Mouse (Mus musculus) kidney, adult 11 months (tissue): Measurements from ENCODE around the gene Auts2.

ENCODE experiments used
- DNase-seq: peaks from one replicate; pipeline ENCODE4 v3.0.0; 2022

The Auts2 gene

GRCm38 (mm10) chr5:132235460-132235859 is 307.7 kb downstream of the Auts2 start:
- DNase-seq: no peak

GRCm38 (mm10) chr5:132234471-132234870 is 308.7 kb downstream of the Auts2 start:
- DNase-seq: no peak

GRCm38 (mm10) chr5:132231280-132232047 is 311.7 kb downstream of the Auts2 start:
- peak; percentile 11 for DNase-seq

GRCm38 (mm10) chr5:132229644-132230357 is 313.3 kb downstream of the Auts2 start:
- peak; percentile 63 for DNase-seq

- DNase-seq: no peak
Measured at GRCm38 (mm10) chr5:132229023-132229422, 314.1 kb downstream of the Auts2 start.

GRCm38 (mm10) chr5:132220376-132220930 is 322.7 kb downstream of the Auts2 start:
- no peak for DNase-seq

GRCm38 (mm10) chr5:132216143-132216542 is 327.0 kb downstream of the Auts2 start:
- no peak for DNase-seq

- DNase-seq: no peak
Measured at GRCm38 (mm10) chr5:132212446-132212845, 330.7 kb downstream of the Auts2 start.

- no peak for DNase-seq
Measured at GRCm38 (mm10) chr5:132209694-132210093, 333.4 kb downstream of the Auts2 start.

- DNase-seq: no peak
Measured at GRCm38 (mm10) chr5:132206220-132206619, 336.9 kb downstream of the Auts2 start.

GRCm38 (mm10) chr5:132203846-132204245 is 339.3 kb downstream of the Auts2 start:
- no peak for DNase-seq

GRCm38 (mm10) chr5:132201077-132201645 is 342.0 kb downstream of the Auts2 start:
- DNase-seq: no peak

- no peak for DNase-seq
Measured at GRCm38 (mm10) chr5:132200595-132200994, 342.5 kb downstream of the Auts2 start.

- DNase-seq: peak; percentile 78
Measured at GRCm38 (mm10) chr5:132195048-132195533, 348.1 kb downstream of the Auts2 start.

GRCm38 (mm10) chr5:132190190-132190589 is 353.0 kb downstream of the Auts2 start:
- DNase-seq: no peak

- no peak for DNase-seq
Measured at GRCm38 (mm10) chr5:132186659-132187058, 356.5 kb downstream of the Auts2 start.

- DNase-seq: no peak
Measured at GRCm38 (mm10) chr5:132186221-132186620, 356.9 kb downstream of the Auts2 start.

- DNase-seq: peak; percentile 71
Measured at GRCm38 (mm10) chr5:132184395-132185095, 358.6 kb downstream of the Auts2 start.

- no peak for DNase-seq
Measured at GRCm38 (mm10) chr5:132182077-132182476, 361.1 kb downstream of the Auts2 start.

- DNase-seq: no peak
Measured at GRCm38 (mm10) chr5:132170010-132170409, 373.1 kb downstream of the Auts2 start.

GRCm38 (mm10) chr5:132168805-132169204 is 374.3 kb downstream of the Auts2 start:
- DNase-seq: no peak

GRCm38 (mm10) chr5:132168224-132168623 is 374.9 kb downstream of the Auts2 start:
- DNase-seq: no peak

GRCm38 (mm10) chr5:132166559-132166958 is 376.6 kb downstream of the Auts2 start:
- no peak for DNase-seq
